Mouse (Mus musculus): ENCODE measurements around the gene Gcc2. TPM values are rescaled to one million over a fixed set of nuclear protein-coding genes. Genes with fewer than 3 reads are reported as not detected.

The Gcc2 gene
- 111 TPM for polyA plus RNA-seq (2014; fragmentation: Illumina TruSeq; extraction: RNeasy Lipid Tissue Mini Kit (QIAGEN cat#74804); ENCODE audit: low replicate concordance)

GRCm38 (mm10) chr10:58255213-58255892, at the start of gene Gcc2:
Gcc2 (plus strand) TSS chr10:58255497.

GRCm38 (mm10) chr10:58224827-58225785, 30.2 kb upstream of the Gcc2 start, which contains the start of gene AW822073:
AW822073 (minus strand) TSS chr10:58224930.

GRCm38 (mm10) chr10:58232641-58232969, 22.7 kb upstream of the Gcc2 start, which contains the start of gene Duxf3:
Duxf3 (minus strand) TSS chr10:58232675.

GRCm38 (mm10) chr10:58236613-58237012, 18.7 kb upstream of the Gcc2 start, which contains the start of gene Gm4981:
Gm4981 (minus strand) TSS chr10:58236701.

GRCm38 (mm10) chr10:58323028-58323991, 68.0 kb downstream of the Gcc2 start, which contains the start of gene Lims1:
Lims1 (plus strand) TSS chr10:58323466.

Other genes starting within 250 kb of the Gcc2 start
- not detected for gene AW822073, start 30.6 kb upstream of the Gcc2 start, polyA plus RNA-seq (2014; fragmentation: Illumina TruSeq; extraction: RNeasy Lipid Tissue Mini Kit (QIAGEN cat#74804); ENCODE audit: low replicate concordance)
- gene Duxf3, start 22.8 kb upstream of the Gcc2 start, polyA plus RNA-seq (2014; fragmentation: Illumina TruSeq; extraction: RNeasy Lipid Tissue Mini Kit (QIAGEN cat#74804); ENCODE audit: low replicate concordance): not detected
- gene Gm4981, start 18.8 kb upstream of the Gcc2 start, polyA plus RNA-seq (2014; fragmentation: Illumina TruSeq; extraction: RNeasy Lipid Tissue Mini Kit (QIAGEN cat#74804); ENCODE audit: low replicate concordance): not detected
- 80.3 TPM for gene Lims1, start 68.0 kb downstream of the Gcc2 start, polyA plus RNA-seq (2014; fragmentation: Illumina TruSeq; extraction: RNeasy Lipid Tissue Mini Kit (QIAGEN cat#74804); ENCODE audit: low replicate concordance)
- gene Ranbp2, start 191.4 kb downstream of the Gcc2 start, polyA plus RNA-seq (2014; fragmentation: Illumina TruSeq; extraction: RNeasy Lipid Tissue Mini Kit (QIAGEN cat#74804); ENCODE audit: low replicate concordance): 93.3 TPM
- gene Ccdc138, start 242.5 kb downstream of the Gcc2 start, polyA plus RNA-seq (2014; fragmentation: Illumina TruSeq; extraction: RNeasy Lipid Tissue Mini Kit (QIAGEN cat#74804); ENCODE audit: low replicate concordance): 13.0 TPM

Data from small intestine, adult 10 weeks (tissue).